Mouse (Mus musculus): Measurements from ENCODE around the gene Cobll1.

Gene Cobll1

DNA sequence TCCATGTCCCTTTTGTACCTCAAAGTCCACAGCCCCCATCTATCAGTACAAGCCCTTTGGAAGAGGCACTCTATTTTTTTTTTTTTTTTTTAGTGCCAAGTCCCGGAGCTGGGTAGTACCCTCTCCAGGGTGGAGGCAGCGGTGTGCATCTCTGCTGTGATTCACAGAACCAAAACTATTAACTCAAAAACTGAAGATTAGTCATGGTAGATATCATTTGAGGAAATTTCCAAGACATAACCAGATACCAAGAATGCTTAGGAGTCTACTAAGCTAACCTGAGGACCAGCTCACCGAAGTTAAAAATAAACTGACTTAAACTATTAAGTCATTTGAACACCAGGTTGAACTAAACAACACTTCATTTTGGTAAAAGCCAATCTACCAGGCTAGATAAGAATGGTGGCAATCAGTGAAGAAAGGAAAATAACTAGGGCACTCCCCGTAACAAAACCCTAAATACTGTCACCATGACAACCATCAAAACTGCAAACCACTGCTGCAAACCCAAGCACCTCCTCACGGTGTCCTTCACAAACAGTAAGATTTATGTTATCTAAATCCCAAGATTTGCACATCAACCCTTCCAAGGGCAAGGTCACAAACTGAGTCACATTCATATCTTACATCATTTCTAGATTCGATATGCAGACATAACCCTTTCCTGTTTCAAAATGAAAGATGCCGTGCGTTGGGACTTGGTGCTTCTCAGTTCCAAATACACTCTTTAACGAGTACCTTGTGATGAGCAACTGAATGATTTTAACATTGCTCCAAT lies 43.8 kb downstream of the Cobll1 start:
- no peak for DNase-seq

- no peak for DNase-seq
Measured at GRCm38 (mm10) chr2:65193091-65193795, 46.0 kb downstream of the Cobll1 start.

DNA sequence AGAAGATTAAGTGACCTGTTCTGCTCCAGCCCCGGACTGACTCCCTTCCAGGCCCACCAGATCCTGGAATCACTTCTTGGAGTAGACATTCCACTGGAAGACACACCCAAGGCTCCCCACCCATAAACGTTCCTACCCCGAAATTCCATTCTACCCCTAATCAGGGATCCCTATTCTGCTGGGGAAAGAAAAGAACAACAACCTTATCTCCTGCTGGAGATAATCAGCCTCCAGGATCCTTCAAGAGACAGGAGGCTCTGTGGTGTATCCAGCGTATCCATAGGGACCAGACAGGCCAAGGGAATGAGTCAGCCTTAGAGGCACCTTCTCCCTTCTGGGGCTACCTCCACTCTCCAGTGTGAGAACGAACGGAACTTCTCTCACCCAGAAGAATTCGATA lies 47.8 kb downstream of the Cobll1 start:
- no peak for DNase-seq

DNA sequence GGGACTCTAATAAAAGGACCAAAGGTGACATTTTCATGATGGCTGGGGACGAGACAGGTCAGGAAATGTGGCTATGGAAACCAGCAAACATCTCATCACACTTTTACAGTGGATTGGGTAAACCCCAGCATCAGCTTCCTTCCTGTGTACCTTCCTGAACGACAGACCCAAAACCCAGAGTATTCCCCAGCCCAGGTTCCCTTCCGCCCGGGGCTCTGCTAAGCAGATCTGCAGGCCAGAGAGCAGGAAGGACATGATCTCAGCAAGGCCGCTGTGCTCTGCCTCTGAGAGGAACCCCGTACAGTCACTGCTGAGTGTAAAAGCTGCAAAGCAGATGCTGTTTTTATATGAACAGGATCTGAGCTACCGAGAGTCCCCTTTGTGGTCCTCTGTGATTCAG lies 49.9 kb downstream of the Cobll1 start:
- no peak for DNase-seq

DNA sequence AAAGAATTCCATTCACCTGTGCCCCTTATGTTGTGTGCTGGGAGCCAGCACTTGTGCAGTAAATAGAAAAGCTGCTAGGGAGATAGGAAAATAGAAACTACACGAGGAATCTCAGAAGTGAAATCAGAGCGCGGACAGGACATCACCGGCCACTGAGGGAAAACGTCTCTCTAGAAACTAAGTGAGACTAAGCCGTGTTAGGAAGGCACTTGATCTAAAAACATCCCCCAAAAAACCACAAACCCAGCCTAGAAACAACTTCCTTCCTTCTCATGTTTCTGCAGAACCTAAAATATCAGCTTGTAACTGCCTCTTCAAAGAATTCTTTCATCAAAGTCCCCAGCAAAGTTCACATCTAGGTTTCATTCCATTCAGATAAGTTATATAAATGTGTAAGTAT lies 50.6 kb downstream of the Cobll1 start:
- DNase-seq, result no peak

DNA sequence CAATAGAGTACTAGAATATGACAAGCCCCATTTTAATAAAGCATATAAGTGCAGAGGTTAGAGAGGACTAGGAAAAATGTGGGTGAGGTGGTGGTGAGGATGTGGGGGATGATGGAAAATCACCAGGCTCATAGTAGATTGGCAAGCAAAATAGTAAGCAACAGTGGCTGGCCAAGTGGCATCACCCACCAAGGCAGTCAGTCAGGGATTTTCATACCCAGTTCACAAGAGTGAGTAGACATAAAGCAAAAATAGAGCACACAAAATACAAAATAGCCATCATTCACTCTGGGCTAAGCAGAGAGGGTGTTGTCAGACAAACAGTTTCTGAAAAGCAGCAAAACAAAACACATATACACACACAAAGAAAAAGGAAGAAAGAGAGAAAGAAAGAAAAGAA lies 51.6 kb downstream of the Cobll1 start:
- DNase-seq, result no peak

DNA sequence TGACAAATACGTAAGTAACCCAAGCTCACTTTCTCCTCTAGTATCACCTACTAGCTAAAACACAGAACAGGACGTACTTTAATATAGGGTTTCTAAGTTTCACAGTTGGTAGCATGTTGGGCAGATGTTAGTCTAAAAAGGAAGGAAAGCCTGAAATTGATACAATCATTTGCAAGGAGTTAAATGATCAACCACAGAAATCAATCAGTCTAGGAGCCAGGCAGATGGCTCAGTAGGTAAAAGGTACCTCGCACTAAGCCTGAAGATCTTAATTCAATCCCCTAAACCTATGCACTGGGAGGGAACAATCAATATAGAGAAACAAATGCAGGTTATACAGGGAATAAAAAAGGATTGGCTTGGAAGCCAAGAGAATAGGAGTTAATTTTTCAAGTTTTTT lies 52.0 kb downstream of the Cobll1 start:
- DNase-seq, result no peak

- DNase-seq, result no peak
Measured at GRCm38 (mm10) chr2:65182747-65183146, 56.5 kb downstream of the Cobll1 start.

- no peak for DNase-seq
Measured at GRCm38 (mm10) chr2:65181736-65182135, 57.5 kb downstream of the Cobll1 start.

DNA sequence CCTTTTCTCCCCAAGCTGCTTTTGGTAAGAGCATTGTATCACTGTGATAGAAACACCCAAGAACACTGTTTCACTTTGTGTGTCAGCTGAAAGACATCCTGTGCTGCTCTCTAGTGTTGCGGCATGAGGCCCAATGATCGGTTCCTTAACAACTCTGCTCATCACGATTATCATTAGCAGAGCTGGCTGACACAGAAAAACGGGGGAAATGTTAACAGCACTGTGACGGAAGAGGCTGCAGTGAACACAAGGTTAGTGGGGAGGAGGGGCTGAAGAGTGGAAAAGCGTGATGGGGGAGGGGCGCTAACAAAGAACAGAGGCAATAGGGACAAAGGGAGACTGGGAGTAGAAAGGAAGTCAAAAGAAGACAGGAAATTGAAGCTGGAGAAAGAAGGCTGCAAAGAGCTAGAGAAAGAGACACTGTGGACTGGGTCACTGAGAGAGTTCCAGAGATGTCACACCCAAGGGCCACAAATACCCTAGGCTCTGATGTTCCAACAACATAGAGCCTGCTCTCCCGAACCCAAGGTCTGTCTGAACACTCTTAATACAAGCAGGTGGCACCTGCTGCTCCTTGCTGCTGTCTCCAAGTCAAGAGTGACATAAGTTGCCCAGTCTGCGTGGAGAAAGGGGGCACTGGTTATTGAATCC lies 58.0 kb downstream of the Cobll1 start:
- DNase-seq, result no peak

GRCm38 (mm10) chr2:65175645-65176044 lies 63.6 kb downstream of the Cobll1 start:
- no peak for DNase-seq

DNA sequence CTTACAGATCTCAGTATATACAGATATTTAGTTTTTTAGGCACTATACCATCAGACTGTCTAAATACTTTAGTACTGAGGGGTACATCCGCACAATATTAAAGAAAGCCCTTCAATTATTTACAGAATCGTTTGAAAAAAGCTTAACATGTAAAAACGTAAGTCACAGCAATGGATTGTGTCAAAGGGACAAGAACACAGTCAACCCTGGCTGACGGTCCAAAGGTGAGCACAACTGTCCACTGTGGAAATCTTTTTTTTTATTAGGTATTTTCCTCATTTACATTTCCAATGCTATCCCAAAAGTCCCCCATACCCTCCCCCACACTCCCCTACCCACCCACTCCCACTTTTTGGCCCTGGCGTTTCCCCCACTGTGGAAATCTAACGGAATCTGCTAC lies 67.1 kb downstream of the Cobll1 start:
- DNase-seq, result no peak

GRCm38 (mm10) chr2:65171516-65171915 lies 67.7 kb downstream of the Cobll1 start:
- DNase-seq, result no peak

DNA sequence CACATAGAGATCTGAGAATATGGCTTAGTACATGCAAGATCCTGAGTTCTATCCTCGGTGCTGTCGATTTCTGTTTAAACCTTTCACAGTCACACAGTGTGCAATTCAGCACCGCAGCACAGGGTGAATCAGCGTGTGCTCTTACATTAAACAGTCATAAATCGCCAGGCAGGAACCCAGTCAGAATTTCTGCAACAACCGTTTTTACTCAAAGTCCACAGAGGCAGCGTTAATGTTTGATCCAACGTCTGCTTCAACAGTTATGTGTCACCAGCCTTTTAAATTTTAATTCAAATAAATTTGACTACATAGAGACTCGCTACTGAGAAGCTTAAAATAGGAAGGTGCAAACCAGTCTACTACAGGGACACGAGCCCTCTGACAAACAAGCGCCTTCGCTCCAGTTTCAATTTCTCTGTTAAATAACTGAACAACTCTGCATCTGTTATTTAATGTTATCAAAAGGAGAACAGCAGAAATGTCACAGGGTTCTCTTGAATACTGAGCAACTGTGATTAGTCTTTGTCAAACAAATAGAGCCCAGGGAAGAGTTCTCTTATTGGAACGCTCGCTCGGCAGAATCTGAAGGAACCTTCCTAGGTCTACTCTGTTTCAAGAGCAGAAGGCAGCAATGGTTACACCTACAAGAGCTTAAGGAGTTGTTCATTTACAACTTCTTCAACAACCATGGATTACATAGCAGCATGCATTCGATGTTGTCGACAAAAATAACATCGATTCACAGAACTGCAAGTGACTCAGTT lies 68.3 kb downstream of the Cobll1 start:
- no peak for DNase-seq

DNA sequence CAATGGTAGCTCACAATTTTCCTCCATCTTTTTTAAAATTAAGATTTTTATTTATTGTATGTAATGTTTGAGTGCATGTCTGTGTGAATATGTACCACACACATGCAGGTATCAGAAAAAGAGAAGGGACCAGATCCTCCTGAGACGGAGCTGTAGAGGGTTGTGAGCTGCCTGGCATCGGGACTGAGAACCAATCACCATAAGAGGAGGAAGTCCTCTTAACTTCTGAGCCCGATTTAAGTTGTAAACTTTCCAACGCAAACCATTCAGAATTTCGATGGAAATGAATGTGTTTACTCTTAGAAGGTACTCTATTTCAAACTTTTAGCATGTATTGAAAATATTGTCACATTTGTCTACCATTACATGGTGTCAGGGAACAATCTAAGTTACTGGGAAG lies 68.9 kb downstream of the Cobll1 start:
- DNase-seq, result no peak

- DNase-seq, result no peak
Measured at GRCm38 (mm10) chr2:65163990-65164389, 75.2 kb downstream of the Cobll1 start.

DNA sequence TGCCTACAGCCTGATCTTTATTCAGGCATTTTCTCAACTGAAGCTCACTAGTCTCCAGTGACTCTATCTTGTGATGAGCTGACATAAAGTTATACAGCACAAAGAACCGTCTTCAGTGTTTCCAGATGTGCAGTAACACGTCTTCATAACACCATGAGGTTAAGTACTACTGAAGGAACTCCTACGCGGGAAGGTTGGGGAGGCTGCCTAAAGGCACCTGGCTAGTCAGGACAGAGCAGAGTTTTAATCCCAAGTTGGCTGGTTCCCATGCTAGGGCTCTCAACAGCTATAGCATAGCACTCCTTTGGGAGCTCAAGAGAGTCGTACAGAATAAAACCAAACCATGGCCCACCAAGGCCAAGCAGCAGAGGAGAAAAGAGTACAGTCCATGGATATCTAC lies 76.6 kb downstream of the Cobll1 start:
- DNase-seq, result no peak

DNA sequence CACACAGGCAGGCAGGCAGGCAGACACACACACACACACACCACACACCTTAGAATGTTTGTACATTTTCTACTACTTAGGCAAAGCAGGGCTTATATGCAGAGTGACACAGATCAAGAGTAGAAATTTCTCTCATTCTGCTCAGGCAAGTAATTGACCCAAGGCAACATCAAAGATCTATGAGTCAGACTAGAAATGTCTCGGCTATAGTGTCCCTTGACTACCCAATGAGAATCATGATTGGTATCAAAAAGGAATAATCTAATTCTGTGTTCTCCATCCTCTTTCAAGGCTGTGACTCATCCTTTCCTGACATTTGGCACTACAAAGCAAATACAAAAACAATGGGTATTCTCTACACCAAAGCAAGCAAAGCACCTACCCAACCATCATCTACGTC lies 77.5 kb downstream of the Cobll1 start:
- no peak for DNase-seq

- no peak for DNase-seq
Measured at GRCm38 (mm10) chr2:65157981-65158651, 81.1 kb downstream of the Cobll1 start.

DNA sequence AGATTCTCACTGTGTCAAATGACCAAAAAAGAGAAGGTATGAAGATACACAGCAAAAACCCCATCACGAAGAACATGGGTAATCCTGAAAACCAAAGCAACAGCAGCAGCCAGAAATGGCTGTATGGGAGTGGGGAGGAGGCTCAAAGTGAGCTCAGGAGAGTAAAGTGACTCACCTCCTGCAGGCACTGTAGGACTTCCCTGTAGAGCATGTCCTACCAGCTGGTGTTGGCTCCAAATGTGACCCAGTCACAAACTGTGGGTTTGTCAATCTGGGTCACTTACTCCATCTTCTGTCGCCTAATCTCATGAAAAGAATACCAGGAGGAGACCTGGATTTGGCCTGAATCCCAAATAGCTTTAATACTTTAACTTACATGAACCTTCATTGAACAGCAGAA lies 81.9 kb downstream of the Cobll1 start:
- no peak for DNase-seq

GRCm38 (mm10) chr2:65148928-65149327 lies 90.3 kb downstream of the Cobll1 start:
- no peak for DNase-seq

DNA sequence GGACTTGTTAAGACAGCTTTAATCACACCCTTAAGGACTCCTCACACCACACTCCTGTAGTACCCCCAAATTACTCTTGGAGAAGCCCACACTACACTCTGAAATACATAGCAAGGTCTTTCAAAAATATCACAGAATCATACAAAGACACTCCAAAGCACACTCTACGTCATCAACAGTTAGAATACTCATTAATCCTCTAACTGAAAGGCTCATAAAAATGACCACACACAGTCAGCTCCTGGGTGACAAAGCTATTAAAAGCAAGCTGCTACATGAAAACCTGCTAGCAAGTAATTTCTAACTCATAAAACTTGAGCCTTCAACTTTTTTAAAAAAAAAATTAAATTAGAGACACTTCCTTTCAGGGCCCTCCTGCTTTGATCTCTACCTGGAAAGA lies 91.8 kb downstream of the Cobll1 start:
- no peak for DNase-seq
